Mouse (Mus musculus): Measurements from ENCODE around the gene Shisal1.
A peak's percentile ranks its signal among the peaks of the same experiment; 100 is the strongest.

Shisal1 gene

GRCm38 (mm10) chr15:84425733-84426132 lies 21.2 kb downstream of the Shisal1 start:
- DNase-seq (ENCODE audit: low read depth, low spot score): no peak

- no peak for DNase-seq (ENCODE audit: low read depth, low spot score)
Observed at GRCm38 (mm10) chr15:84423781-84424180, 23.1 kb downstream of the Shisal1 start.

GRCm38 (mm10) chr15:84418266-84418610 lies 28.7 kb downstream of the Shisal1 start:
- no peak for DNase-seq (ENCODE audit: low read depth, low spot score)

- no peak for DNase-seq (ENCODE audit: low read depth, low spot score)
Observed at GRCm38 (mm10) chr15:84417592-84418265, 29.2 kb downstream of the Shisal1 start.

- no peak for DNase-seq (ENCODE audit: low read depth, low spot score)
Observed at GRCm38 (mm10) chr15:84417017-84417416, 29.9 kb downstream of the Shisal1 start.

- peak; percentile 29 for DNase-seq (ENCODE audit: low read depth, low spot score)
Observed at GRCm38 (mm10) chr15:84414040-84414848, 32.7 kb downstream of the Shisal1 start.

GRCm38 (mm10) chr15:84412409-84412808 lies 34.5 kb downstream of the Shisal1 start:
- peak; percentile 95 for DNase-seq (ENCODE audit: low read depth, low spot score)

- DNase-seq (ENCODE audit: low read depth, low spot score): no peak
Observed at GRCm38 (mm10) chr15:84410052-84410451, 36.8 kb downstream of the Shisal1 start.

- no peak for DNase-seq (ENCODE audit: low read depth, low spot score)
Observed at GRCm38 (mm10) chr15:84408576-84408975, 38.3 kb downstream of the Shisal1 start.

- DNase-seq (ENCODE audit: low read depth, low spot score): no peak
Observed at GRCm38 (mm10) chr15:84405759-84406158, 41.1 kb downstream of the Shisal1 start.

GRCm38 (mm10) chr15:84403454-84404113 lies 43.3 kb downstream of the Shisal1 start:
- DNase-seq (ENCODE audit: low read depth, low spot score): no peak

GRCm38 (mm10) chr15:84398617-84399016 lies 48.3 kb downstream of the Shisal1 start:
- DNase-seq (ENCODE audit: low read depth, low spot score): peak; percentile 52

- DNase-seq (ENCODE audit: low read depth, low spot score): no peak
Observed at GRCm38 (mm10) chr15:84397663-84398169, 49.2 kb downstream of the Shisal1 start.

- no peak for DNase-seq (ENCODE audit: low read depth, low spot score)
Observed at GRCm38 (mm10) chr15:84395341-84396067, 51.4 kb downstream of the Shisal1 start.

- no peak for DNase-seq (ENCODE audit: low read depth, low spot score)
Observed at GRCm38 (mm10) chr15:84393341-84393740, 53.6 kb downstream of the Shisal1 start.

- DNase-seq (ENCODE audit: low read depth, low spot score): no peak
Observed at GRCm38 (mm10) chr15:84392840-84393239, 54.1 kb downstream of the Shisal1 start.

GRCm38 (mm10) chr15:84392131-84392530 lies 54.8 kb downstream of the Shisal1 start:
- no peak for DNase-seq (ENCODE audit: low read depth, low spot score)

GRCm38 (mm10) chr15:84388698-84389131 lies 58.2 kb downstream of the Shisal1 start:
- no peak for DNase-seq (ENCODE audit: low read depth, low spot score)

GRCm38 (mm10) chr15:84385995-84386565 lies 60.8 kb downstream of the Shisal1 start:
- no peak for DNase-seq (ENCODE audit: low read depth, low spot score)

GRCm38 (mm10) chr15:84384066-84384465 lies 62.8 kb downstream of the Shisal1 start:
- no peak for DNase-seq (ENCODE audit: low read depth, low spot score)

GRCm38 (mm10) chr15:84380181-84380580 lies 66.7 kb downstream of the Shisal1 start:
- DNase-seq (ENCODE audit: low read depth, low spot score): no peak

All from 3T3-L1 (cell line).